Mouse (Mus musculus): ENCODE data around the gene Eif2b5.
"Not testable (repeated sequence)": the region's sequence is repeated elsewhere in the genome, so short reads cannot be mapped to it uniquely, and the experiment has no call there.

The Eif2b5 gene

DNA sequence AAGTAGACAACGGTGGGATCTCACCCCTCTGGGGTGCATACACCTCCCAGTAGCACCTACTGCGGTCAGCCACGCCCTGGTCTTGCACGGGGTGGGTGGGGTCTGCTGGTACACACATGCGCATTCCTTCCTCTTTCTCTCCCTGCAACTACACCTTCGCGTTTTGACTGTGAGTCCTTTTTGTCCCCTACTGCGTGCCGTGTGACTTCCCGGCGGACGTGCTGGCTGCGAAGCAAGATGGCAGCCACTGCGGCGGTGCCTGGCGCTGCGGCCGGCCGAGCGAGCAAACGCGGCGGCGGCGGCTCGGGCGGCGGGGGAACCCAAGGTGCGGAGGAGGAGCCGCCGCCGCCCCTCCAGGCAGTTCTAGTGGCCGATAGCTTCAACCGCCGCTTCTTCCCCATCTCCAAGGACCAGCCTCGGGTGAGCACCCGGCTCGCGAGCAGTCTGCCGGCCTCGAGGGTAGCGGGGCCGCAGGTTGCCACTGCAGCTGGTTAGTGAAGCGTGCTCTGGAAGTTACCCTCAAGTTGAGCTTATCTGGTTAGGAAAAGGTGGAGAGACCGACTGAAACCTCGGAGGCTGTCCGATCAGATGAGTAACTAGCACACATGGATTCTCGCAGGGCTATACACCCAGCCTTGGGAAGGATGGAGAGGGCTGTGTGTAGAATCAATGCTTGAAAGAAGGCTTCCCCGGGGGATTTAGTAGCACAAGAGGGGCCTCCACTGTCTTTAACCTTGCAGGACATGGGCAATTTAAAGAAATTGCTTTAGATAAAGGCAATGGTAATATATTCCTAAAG, at the start of gene Eif2b5:
Eif2b5 (plus strand) TSS at position 141 of the 799 bp plus-strand sequence.
- ATAC-seq (ENCODE audit: low TSS enrichment), result peak; percentile 88

DNA sequence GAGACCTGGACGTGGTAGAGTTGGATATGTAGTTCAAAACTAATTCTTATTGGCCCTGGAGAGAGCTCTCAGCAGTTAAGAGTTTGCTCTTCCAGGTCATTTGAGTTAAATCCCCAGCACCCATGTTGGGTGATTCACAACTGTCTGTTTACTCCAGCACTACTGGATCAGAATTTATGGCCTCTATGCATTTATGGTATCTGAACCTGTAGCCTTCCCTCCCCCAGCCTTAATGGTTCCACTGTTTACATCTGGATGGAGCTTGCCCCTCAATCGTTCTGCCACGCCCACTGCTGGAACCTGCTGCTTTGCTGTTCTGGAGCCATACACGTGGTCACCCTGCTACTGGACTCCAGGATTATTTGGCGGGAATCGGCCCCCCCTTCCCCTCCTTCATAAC, 46.8 kb upstream of the Eif2b5 start:
- no peak for ATAC-seq (ENCODE audit: low TSS enrichment)

DNA sequence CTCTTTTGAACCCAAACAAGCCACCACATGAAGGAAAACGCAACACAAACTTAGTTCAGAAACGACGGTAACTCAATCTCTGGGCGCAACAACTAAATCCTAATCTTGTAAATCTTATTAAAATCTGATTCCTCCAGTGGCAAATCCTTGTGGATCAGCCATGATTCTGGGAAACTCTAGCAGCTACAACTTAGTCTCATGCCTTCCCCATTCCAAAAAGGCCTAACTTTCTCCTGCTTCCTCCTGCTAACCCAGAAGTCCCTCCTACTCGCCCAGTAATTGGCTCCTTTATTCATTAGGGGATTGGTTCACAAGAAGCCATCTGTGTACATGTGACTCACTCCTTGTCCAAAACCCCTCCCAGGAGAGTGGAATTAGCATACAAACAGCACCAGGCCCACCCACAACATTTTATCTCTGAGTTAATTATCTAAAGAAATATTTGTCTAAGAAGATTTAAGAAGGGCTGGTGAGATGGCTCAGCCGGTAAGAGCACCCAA, 44.4 kb upstream of the Eif2b5 start:
- ATAC-seq (ENCODE audit: low TSS enrichment), result no peak

DNA sequence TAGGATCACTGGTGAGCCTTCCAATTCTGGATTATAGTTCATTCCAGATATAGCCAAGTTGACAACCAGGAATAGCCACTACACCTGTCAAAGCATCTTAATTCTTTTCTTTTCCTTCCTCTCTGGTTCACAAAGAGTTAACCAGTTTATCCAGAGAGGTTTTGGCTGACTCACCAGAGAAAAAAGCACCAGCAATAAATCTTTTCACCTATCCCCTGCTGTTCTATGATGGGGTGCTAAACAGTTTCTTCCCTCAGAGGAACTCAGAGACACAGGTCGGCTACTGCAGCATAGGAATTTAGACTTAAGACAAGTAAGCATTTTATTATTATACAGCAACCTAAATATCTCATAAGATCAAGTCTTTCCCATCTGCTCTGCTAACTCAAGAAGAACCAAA, 42.5 kb upstream of the Eif2b5 start:
- no peak for ATAC-seq (ENCODE audit: low TSS enrichment)

GRCm38 (mm10) chr16:20458736-20459135, 39.9 kb upstream of the Eif2b5 start:
- not testable (repeated sequence) for ATAC-seq (ENCODE audit: low TSS enrichment)

GRCm38 (mm10) chr16:20464725-20465124, 33.9 kb upstream of the Eif2b5 start:
- ATAC-seq (ENCODE audit: low TSS enrichment), result no peak

GRCm38 (mm10) chr16:20470981-20471380, 27.6 kb upstream of the Eif2b5 start:
- ATAC-seq (ENCODE audit: low TSS enrichment), result no peak

DNA sequence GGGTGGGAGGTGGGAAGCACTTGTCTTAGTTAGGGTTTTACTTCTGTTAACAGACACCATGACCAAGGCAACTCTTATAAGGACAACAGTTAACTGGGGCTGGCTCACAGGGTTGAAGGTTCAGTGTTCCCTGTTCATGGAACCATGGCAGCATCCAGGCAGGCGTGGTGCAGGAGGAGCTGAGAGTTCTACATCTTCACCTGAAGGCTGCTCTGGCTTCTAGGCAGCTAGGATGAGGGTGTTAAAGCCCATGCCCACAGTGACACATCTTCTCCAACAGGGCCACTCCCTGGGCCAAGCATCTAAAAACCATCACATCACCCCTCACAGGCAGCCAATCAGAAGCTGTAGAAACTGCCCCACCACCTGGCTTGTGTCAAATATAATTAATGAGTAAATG, 26.9 kb upstream of the Eif2b5 start:
- no peak for ATAC-seq (ENCODE audit: low TSS enrichment)

DNA sequence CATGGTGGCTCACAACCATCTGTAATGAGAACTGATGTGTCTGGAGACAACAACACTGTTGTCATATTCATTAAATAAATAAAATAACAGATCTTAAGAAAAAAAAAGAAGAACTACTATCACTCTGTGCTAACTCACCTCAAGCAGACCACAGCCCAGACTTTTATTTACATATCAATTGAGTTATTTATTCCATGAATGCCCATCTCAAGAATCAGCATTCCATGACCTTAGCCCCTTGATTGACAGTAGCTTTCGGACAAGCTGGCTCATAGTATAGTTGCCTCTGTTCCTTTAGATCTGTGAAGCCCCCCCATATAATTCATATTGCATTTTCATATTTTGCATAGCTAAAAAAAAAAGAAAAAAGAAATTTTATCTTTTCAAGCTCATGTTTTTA, 24.9 kb upstream of the Eif2b5 start:
- ATAC-seq (ENCODE audit: low TSS enrichment), result no peak

DNA sequence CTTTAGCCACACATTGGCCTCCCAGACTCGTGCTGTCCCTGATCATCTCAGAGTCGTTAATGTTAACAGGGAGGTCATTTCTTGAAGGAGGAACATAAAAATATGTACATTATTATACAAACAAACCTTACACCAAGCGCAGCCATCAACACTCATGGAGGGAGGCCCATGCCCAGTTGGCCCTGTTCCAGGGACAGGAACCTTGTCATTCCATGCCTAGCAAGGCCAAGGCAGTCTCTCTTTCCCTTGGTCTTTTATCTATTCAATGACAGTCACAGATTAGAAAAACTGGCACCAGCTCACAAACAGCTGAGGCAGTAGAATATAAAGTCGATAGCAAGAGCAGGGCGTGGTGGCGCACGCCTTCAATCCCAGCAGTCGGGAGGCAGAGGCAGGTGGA, 24.4 kb upstream of the Eif2b5 start:
- no peak for ATAC-seq (ENCODE audit: low TSS enrichment)

DNA sequence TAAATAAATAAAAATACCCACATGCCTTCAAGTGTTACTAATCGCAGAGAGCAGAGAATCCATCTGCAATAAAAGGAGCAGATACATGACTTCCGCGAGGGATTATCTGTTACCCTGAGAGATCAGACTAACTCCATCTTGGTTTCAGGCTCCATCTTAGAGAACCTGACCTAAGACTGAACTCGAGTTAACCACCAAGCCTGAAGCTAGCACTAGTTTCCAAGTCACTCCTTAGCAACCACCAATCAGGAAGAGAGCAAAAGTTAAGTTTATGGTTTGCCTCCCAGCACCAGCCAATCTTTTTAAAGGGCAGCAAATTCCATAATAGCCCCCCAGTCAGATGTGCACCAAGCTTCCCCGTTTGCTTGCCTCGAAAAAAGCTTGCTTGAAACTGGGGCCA, 23.8 kb upstream of the Eif2b5 start:
- ATAC-seq (ENCODE audit: low TSS enrichment), result no peak

- no peak for ATAC-seq (ENCODE audit: low TSS enrichment)
These were observed 23.3 kb upstream of the Eif2b5 start for GRCm38 (mm10) chr16:20475335-20475734.

DNA sequence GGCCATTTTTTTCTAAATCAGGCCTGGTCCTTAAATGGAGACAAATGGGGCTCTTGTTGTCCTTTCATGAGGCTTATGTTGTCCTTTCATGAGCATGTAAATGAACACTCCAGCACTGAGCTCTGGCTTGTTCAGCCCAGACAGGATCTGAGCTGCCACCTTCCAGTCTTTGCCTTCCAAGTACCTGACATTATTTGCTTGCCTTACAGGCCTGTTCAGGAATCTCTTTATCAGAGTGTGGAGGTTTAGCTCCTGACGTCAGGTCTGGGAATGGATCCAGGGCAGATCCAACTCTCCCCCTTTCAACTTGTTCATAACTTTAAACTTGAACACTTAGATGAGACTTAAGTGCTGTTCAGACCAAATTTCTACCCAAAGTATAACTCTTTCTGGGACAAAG, 21.8 kb upstream of the Eif2b5 start:
- ATAC-seq (ENCODE audit: low TSS enrichment), result no peak

DNA sequence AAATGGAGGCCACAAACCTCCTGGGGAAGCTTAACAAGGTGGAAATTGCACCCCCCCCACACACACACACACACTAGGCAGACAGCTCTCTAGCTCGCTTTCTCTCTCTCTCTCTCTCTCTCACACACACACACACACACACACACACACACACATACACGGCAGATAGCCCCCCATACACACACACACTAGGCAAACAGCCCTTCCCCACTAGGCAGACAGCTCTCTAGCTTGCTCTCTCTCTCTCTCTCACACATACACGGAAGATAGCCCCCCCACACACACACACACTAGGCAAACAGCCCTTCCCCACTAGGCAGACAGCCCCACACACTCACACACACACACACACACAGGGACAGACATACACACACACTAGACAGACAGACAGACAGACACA, 21.3 kb upstream of the Eif2b5 start:
- no peak for ATAC-seq (ENCODE audit: low TSS enrichment)

- ATAC-seq (ENCODE audit: low TSS enrichment), result no peak
These were observed 20.1 kb upstream of the Eif2b5 start for GRCm38 (mm10) chr16:20478504-20478903.

- not testable (repeated sequence) for ATAC-seq (ENCODE audit: low TSS enrichment)
These were observed 19.4 kb upstream of the Eif2b5 start for GRCm38 (mm10) chr16:20479026-20479760.

GRCm38 (mm10) chr16:20480115-20480514, 18.5 kb upstream of the Eif2b5 start:
- ATAC-seq (ENCODE audit: low TSS enrichment), result peak; percentile 70; the same call in 1 of the 2 replicates

DNA sequence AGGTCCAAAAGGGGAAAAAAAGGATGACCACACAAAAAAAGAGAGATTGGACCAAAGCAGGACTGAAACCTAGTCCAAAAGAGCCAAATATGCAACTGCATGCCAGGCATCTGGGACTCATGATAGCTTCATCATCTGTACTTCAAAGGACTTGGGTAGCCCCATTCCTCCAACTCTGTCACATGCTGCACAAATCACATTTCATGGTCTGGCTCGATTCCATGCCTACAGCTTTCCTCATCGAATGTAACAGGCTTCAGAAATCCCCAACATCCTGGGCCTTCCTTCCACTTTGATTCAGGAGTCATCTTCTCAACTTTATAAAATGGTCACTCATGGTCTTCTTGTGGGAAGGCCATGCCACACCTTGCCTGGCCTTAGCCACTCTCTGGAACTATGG, 16.9 kb upstream of the Eif2b5 start:
- ATAC-seq (ENCODE audit: low TSS enrichment), result no peak

DNA sequence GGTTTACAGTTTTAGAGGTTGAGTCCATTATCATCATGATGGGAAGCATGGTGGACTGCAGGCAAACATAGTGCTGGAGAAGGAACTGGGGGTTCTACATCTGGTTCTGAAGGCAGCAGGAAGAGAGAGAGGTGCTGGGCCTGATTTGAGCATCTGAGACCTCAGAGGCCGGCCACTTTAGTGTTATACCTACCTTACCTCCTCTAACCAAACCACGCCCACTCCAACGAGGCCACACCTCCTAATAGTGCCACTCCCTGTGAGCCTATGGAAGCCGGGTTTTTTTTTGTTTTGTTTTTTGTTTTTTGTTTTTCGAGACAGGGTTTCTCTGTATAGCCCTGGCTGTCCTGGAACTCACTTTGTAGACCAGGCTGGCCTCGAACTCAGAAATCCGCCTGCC, 14.9 kb upstream of the Eif2b5 start:
- ATAC-seq (ENCODE audit: low TSS enrichment), result not testable (repeated sequence)

GRCm38 (mm10) chr16:20485061-20485460, 13.6 kb upstream of the Eif2b5 start:
- no peak for ATAC-seq (ENCODE audit: low TSS enrichment)

DNA sequence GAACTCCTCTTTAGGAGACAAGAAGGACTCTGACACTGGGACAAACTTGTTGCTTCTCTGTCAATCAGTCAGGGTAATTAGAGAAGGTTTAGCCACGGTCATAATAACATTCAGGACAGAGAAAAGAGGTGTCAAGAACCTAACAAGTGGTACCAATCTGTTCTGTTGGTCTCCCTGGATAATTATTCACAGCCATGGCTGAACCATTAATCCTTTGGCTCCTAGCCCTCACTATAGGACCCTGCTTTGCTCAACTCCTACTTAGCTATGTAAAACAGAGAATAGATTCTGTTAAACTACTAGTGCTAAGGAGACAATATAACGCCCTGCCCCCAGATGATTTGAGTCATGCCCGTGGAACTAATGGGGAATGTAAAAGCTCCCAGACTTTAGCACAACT, 12.6 kb upstream of the Eif2b5 start:
- no peak for ATAC-seq (ENCODE audit: low TSS enrichment)

DNA sequence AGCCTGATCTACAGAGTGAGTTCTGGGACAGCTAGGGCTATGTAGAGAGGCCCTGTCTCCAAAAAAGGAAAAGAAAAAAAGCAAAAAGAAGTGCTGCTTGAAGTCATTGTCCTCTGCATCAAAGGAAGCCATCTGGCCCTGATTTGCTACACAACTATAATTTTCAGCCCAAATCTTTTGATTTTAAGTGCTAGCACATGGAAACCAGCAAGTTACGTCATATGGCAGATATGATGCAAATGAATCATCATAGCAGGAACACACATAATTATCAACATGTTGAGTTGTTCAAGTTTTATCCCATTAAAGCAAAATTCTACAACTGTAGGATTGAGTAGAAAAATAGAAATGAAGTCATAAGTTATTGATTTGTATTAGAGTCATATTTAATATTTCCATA, 10.5 kb upstream of the Eif2b5 start:
- ATAC-seq (ENCODE audit: low TSS enrichment), result no peak

DNA sequence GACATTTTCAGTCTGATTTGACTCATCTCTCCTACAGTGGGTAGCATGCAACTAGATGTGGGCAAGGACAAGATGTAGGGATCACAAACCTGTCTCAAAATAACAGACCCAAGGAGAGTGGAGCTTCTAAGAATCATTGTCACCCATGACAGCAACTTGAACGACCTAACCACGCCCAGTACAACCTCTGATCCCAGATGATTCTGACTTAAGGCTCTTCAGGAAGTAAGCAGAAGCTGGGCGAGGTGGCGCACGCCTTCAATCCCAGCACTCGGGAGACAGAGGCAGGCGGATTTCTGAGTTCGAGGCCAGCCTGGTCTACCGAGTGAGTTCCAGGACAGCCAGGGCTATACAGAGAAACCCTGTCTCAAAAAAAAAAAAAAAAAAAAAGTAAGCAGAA, 9.9 kb upstream of the Eif2b5 start:
- not testable (repeated sequence) for ATAC-seq (ENCODE audit: low TSS enrichment)

Measured in frontal cortex, adult (tissue).